Mouse (Mus musculus) spleen, adult 2 months (tissue): ENCODE measurements around the gene Usp45.

ENCODE experiments used
- CTCF ChIP-seq: fragments of 200-500 bp; IDR thresholded peaks from 2 replicates; pipeline ENCODE4 v1.5.1; 2011; ENCODE audit warnings: mild to moderate bottlenecking, inconsistent platforms; ENCODE audit not compliant: insufficient read depth, insufficient read length, insufficient replicate concordance; ENCODE audit errors: extremely low read depth
- POLR2A ChIP-seq: fragments of 200-500 bp; IDR thresholded peaks from 2 replicates; pipeline ENCODE4 v1.6.1; 2011; ENCODE audit warnings: low read depth, low read length, inconsistent platforms

DNA sequence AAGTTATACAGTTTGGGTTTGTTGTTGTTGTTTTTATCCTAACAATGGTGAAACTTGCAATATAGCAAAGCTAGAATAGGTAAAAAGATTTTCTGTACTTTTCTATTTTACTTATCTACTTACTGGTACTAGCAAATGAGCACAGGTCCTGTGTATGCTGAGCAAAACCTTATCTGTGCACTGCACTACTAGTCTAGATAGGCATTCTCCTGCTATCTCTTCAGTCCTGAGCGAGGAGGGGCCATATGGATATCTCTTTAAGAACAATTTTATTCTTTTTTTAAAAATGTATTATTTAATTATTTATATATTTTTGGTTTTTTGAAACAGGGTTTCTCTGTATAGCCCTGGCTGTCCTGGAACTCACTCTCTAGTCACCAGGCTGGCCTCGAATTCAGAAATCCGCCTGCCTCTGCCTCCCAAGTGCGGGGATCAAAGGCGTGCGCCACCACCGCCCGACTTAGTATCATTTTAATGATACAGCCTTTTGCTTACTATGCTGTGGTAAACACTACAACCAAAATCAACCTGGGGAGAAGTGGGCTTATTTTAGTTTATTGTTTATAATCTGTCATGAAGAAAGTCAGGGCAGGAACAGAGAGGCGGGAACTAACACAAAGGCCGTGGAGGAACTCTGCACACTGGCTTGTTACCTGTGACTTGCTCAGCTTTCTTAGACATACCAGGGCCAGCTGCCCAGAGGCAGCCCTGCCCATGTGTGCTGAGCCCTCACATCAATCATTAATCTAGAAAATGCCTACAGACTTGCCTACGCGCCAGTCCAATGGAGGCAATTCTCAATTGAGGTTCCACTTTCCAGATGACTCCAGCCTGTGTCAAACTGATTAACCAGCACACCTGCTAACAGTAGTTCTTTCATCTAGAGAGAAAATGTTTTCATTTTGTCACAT is 14.1 kb downstream of the Usp45 start:
- no peak for TF ChIP-seq CTCF
- no peak for TF ChIP-seq POLR2A
